Mouse (Mus musculus) E14TG2a.4 (cell line): ENCODE measurements at regions not wholly inside any gene's neighbourhood (a gene's known extent, or its start where the extent isn't known, plus 50 kb on each side); places are given as distances from the start of the nearest gene placed in this dataset.

ENCODE experiments used
- CTCF ChIP-seq: conservative IDR thresholded peaks from 2 replicates; pipeline ENCODE4 v1.5.1; 2014; ENCODE audit warnings: low read length
- NANOG ChIP-seq: IDR thresholded peaks from 2 replicates; pipeline ENCODE4 v1.6.1; 2014; ENCODE audit warnings: borderline replicate concordance, low read length, mixed read lengths
- POU5F1 ChIP-seq: IDR thresholded peaks from 2 replicates; pipeline ENCODE4 v1.6.1; 2014; ENCODE audit warnings: low read length, borderline replicate concordance

DNA sequence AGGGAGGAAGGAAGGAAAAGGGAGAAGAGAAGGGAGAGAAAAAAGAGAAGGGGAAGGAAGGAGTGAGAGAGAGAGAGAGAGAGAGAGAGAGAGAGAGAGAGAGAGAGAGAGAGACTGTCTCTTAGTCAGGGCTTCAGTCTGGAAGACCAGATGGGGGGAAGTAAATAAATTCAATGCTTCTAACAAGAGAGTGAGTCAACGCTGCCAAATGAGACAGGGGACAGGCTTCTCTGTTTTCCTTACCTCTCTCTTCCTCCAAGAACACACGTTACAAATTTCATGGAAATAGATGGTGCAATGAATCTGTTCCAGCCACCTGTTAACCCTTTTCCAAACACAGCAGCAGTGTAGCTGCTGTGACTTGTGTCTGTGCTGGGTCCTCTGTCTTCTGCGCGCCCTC, 85.1 kb upstream of the Gdnf start:
- TF ChIP-seq CTCF, result no peak
- no peak for TF ChIP-seq POU5F1
- TF ChIP-seq NANOG, result no peak
